12 mouse cellular contexts compared by ENCODE assay signal in genomic region chr16:86516144-86516543, GRCm38 (mm10).
DNase-seq lines count a peak whose midpoint lies in the region; ATAC-seq and TF ChIP-seq lines count a peak whose summit lies in the region.
"Had no signal": no experiment of that assay in that cellular context is flagged by ENCODE, and none has a peak within 500 bp of the region (broad histone marks: within the 10 kb centered on the region; RNA-seq: fewer than 3 reads in every experiment).

No protein-coding gene starts in this region.

- no peak overlapping the region for H3K9ac ChIP-seq in forebrain, embryonic 16.5 days (replicated peaks; ENCODE audit: low read depth, low read length)
- H3K9ac ChIP-seq: liver, embryonic 14.5 days; midbrain, embryonic 15.5 days had no signal

- H3K27ac ChIP-seq in layer of hippocampus, adult 2 months, result peak overlapping the region; percentile 81
- no peak overlapping the region for H3K27ac ChIP-seq in forebrain, embryonic 16.5 days (ENCODE audit: low read length)
- H3K27ac ChIP-seq: liver, embryonic 14.5 days; midbrain, embryonic 15.5 days had no signal

- no peak for TF ChIP-seq CTCF in layer of hippocampus, adult 2 months (conservative IDR thresholded peaks at IDR 0.05)

- H3K4me3 ChIP-seq in layer of hippocampus, adult 2 months, result no peak overlapping the region
- no peak overlapping the region for H3K4me3 ChIP-seq in forebrain, embryonic 16.5 days (replicated peaks; ENCODE audit: low read length)
- H3K4me3 ChIP-seq: midbrain, embryonic 15.5 days had no signal

- ATAC-seq in forebrain, embryonic 16.5 days, result peak; percentile 77
- ATAC-seq in megakaryocyte progenitor cell, adult 5-6 weeks (replicated peaks; ENCODE audit: poor library complexity), result no peak
- ATAC-seq: midbrain, embryonic 15.5 days had no signal

- no peaks in the 10 kb centered on the region for H3K9me3 ChIP-seq in forebrain, embryonic 16.5 days (ENCODE audit: control insufficient read depth, low read length)
- H3K9me3 ChIP-seq: midbrain, embryonic 15.5 days had no signal

- H3K4me1 ChIP-seq in forebrain, embryonic 16.5 days (replicated peaks; ENCODE audit: control insufficient read depth, insufficient read depth, low read length), result no peaks in the 10 kb centered on the region; the same call in 1 of the 2 replicates
- H3K4me1 ChIP-seq: midbrain, embryonic 15.5 days had no signal

- no peaks in the 10 kb centered on the region for H3K27me3 ChIP-seq in forebrain, embryonic 16.5 days (replicated peaks; ENCODE audit: control insufficient read depth, insufficient read depth, low read length)
- H3K27me3 ChIP-seq: midbrain, embryonic 15.5 days had no signal

- WGBS in forebrain, embryonic 16.5 days, result 18% methylated on average over 3 of the region's 3 CpGs

- DNase-seq in cerebellum, adult 9-10 months, result peak; percentile 46
- no peak for DNase-seq in cerebellum, adult 11 months
- DNase-seq in layer of hippocampus, adult 2 months (ENCODE audit: low spot score in 2 of 2), result peak in 1 of 2 experiments; percentile 12
- DNase-seq in layer of hippocampus, postnatal 36 days, result no peak
- peak; percentile 37 for DNase-seq in NIH3T3 (ENCODE audit: low read depth)
- no peak for DNase-seq in gastrocnemius, adult 18-20 months (ENCODE audit: low spot score)
- DNase-seq: adrenal gland, postnatal 10 days; kidney, adult 11 months had no signal

- H3K4me2 ChIP-seq in forebrain, embryonic 16.5 days (ENCODE audit: low read length), result no peak overlapping the region
- H3K4me2 ChIP-seq: midbrain, embryonic 15.5 days had no signal

- no peaks in the 10 kb centered on the region for H3K36me3 ChIP-seq in forebrain, embryonic 16.5 days (ENCODE audit: control insufficient read depth, insufficient read depth)
- H3K36me3 ChIP-seq: midbrain, embryonic 15.5 days had no signal

Comparison
In these comparisons a context has a peak if more than half of its experiments do, and no peak if none do; other contexts are left out.
1. DNase-seq: peak in cerebellum, adult 9-10 months (single experiment) and NIH3T3 (single experiment); none in cerebellum, adult 11 months (single experiment), layer of hippocampus, postnatal 36 days (0 of 2) and gastrocnemius, adult 18-20 months (single experiment).